Mouse (Mus musculus) limb, embryonic 10.5 days (tissue): ENCODE results near the gene 1700123O20Rik. TPM values are rescaled to one million over a fixed set of nuclear protein-coding genes. Genes with fewer than 3 reads are reported as not detected.

Source experiments
- DNase-seq: peaks from one replicate; pipeline ENCODE4 v3.0.0-alpha.2; 2017; ENCODE audit warnings: low spot score
- H3K27ac ChIP-seq: fragments of 300-500 bp; sonication (generic); 2 replicates; pipeline ENCODE4 v1.5.1; 2016; ENCODE audit warnings: mild to moderate bottlenecking
- H3K27me3 ChIP-seq: fragments of 300-500 bp; sonication (generic); 2 replicates; pipeline ENCODE4 v1.6.1; 2016; ENCODE audit warnings: low read depth, mild to moderate bottlenecking; ENCODE audit not compliant: poor library complexity, severe bottlenecking
- H3K36me3 ChIP-seq: fragments of 300-500 bp; sonication (generic); 2 replicates; pipeline ENCODE4 v1.6.1; 2016; ENCODE audit warnings: mild to moderate bottlenecking, moderate library complexity
- H3K4me1 ChIP-seq: fragments of 300-500 bp; sonication (generic); 2 replicates; pipeline ENCODE4 v1.6.1; 2016
- H3K4me3 ChIP-seq: fragments of 300-500 bp; sonication (generic); 2 replicates; pipeline ENCODE4 v1.5.1; 2016; ENCODE audit warnings: mild to moderate bottlenecking, moderate library complexity
- H3K9me3 ChIP-seq: fragments of 300-500 bp; sonication (generic); replicated peaks from 2 replicates; pipeline ENCODE4 v1.6.1; 2016; ENCODE audit warnings: mild to moderate bottlenecking
- WGBS: fragments of 180-500 bp; shearing (Covaris S2); methylation state at CpG from one replicate; pipeline ENCODE4 v1.1.7; 2016; 5-methylcytosine and 5-hydroxymethylcytosine counted together
- microRNA-seq: library from miRNA; unstranded; fragments of <30 nt; microRNA quantifications from one replicate; pipeline ENCODE4, GENCODE M21; 2017
- polyA plus RNA-seq: library from polyadenylated mRNA; unstranded; fragments of >200 nt; fragmentation: Nextera tagmentation; extraction: Ambion mirVana; gene quantifications from 2 replicates; pipeline ENCODE4 v1.2.1, GENCODE M21; 2016

Gene 1700123O20Rik
- polyA plus RNA-seq, 1 experiment from 2014 or later: 116 TPM

DNA sequence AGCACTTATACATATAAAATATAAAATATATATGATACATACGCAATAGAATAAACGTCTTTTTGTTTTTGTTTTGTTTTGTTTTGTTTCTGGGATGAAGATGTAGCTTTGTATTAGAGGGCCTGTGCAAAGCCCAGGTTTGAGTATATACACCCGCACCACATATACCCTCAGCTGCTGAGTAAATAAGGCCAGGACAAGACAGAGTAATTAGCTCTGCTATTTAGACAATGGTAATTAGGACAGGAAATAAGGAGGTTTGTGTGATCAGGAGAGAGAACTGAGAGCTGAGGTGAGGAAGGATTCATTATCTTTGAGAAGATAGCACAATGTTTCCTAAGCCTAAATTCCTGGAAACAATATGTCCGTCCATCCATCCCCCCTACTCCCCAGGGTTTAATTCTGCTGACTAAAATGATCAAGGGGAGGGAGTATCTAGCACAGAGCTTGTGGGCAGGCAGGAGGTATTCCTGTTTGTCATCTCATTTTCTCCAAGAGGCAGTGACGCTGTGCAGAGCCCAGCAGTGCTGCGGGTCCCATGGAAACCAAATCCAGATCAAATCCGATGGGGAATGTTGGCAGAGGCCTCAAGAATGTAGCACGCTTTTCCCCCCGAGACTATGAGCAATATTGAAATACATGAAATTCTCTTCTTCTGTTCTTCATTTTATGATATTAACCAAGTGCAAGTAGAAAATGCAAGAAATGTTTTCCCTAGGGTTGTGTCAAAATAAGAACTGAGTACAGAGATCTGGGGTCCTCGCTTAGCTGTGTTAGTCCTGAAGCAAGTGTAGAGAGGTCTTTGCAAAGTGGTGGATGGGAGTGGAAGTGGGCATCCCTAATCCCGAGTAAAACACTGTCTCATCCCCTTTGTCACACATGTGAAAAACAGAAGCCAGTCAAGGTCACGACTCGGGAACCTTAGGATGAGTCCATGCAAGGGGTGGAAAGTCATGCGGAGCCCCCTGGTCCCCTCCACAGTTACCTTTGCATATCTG, 50.8 kb downstream of the 1700123O20Rik start:
- WGBS: 73% methylated on average over 14 of the region's 14 CpGs
- no peak for DNase-seq

DNA sequence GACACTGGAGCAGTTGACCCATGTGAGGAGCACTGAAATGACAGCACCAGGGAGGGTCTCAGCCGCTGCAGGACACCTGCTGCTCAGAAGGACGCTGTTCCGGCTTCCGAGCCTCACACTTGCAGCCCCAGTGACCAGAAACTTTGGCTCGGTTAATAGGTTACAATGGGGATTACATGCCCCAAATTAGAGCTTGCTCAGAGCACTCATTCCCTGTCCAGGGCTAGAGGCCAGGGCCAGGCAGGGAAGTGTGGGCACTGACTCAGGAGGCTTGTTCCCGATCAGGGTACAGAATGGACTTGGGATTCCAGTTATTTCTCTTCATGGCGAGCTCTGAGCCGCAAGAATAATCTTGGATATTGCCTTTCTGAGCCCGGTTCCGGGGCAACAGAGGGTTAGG, 51.6 kb downstream of the 1700123O20Rik start:
- H3K27me3 ChIP-seq: no peaks in the 10 kb centered on the region
- H3K9me3 ChIP-seq: no peaks in the 10 kb centered on the region
- no peak overlapping the region for H3K4me3 ChIP-seq
- DNase-seq: no peak
- 83% methylated on average over 10 of the region's 10 CpGs for WGBS
- peaks cover 7% of the 10 kb centered on the region for H3K4me1 ChIP-seq
- H3K27ac ChIP-seq: no peak overlapping the region
- H3K36me3 ChIP-seq: no peaks in the 10 kb centered on the region

More for the DNA sequence above, 50.8 kb downstream of the 1700123O20Rik start:
- no peaks in the 10 kb centered on the region for H3K9me3 ChIP-seq
- no peak overlapping the region for H3K27ac ChIP-seq
- H3K4me1 ChIP-seq: no peaks in the 10 kb centered on the region
- H3K27me3 ChIP-seq: no peaks in the 10 kb centered on the region
- no peaks in the 10 kb centered on the region for H3K36me3 ChIP-seq
- H3K4me3 ChIP-seq: no peak overlapping the region

Small RNA genes within 50 kb of the gene (microRNA-seq; reads per million reads assigned to microRNA genes)
- not detected for gene Mir6948

Other genes starting within 250 kb of the 1700123O20Rik start
- 23.9 and 24.4 TPM in 2 replicates for gene Lrp10, start 222.1 kb upstream of the 1700123O20Rik start, polyA plus RNA-seq
- 3.6 and 5.3 TPM in 2 replicates for gene Rem2, start 210.1 kb upstream of the 1700123O20Rik start, polyA plus RNA-seq
- 131 and 156 TPM in 2 replicates for gene Prmt5, start 168.7 kb upstream of the 1700123O20Rik start, polyA plus RNA-seq
- gene Haus4, start 131.6 kb upstream of the 1700123O20Rik start, polyA plus RNA-seq: 57.5 and 63.0 TPM in 2 replicates
- gene Ajuba, start 108.7 kb upstream of the 1700123O20Rik start, polyA plus RNA-seq: 70.1 and 75.3 TPM in 2 replicates
- gene 4931414P19Rik, start 80.2 kb upstream of the 1700123O20Rik start, polyA plus RNA-seq: 11.1 and 13.5 TPM in 2 replicates
- gene Psmb5, start 68.2 kb upstream of the 1700123O20Rik start, polyA plus RNA-seq: 508 and 553 TPM in 2 replicates
- 0.13 and 0.14 TPM in 2 replicates for gene Psmb11, start 64.8 kb upstream of the 1700123O20Rik start, polyA plus RNA-seq
- not detected in 2 replicates for gene Gm17606, start 45.3 kb upstream of the 1700123O20Rik start, polyA plus RNA-seq
- gene Cdh24, start 44.9 kb upstream of the 1700123O20Rik start, polyA plus RNA-seq: 7.1 and 8.1 TPM in 2 replicates
- gene Acin1, start 715 bp downstream of the 1700123O20Rik start, polyA plus RNA-seq: 142 and 144 TPM in 2 replicates
- gene Gm29776, start 12.6 kb downstream of the 1700123O20Rik start, polyA plus RNA-seq: 0.10 and 0.16 TPM in 2 replicates
- gene Cebpe, start 26.0 kb downstream of the 1700123O20Rik start, polyA plus RNA-seq: not detected in 2 replicates
- gene Slc7a8, start 95.7 kb downstream of the 1700123O20Rik start, polyA plus RNA-seq: 0.50 and 0.77 TPM in 2 replicates
- gene Rnf212b, start 127.9 kb downstream of the 1700123O20Rik start, polyA plus RNA-seq: not detected in 2 replicates
- 17.8 and 22.6 TPM in 2 replicates for gene Homez, start 184.7 kb downstream of the 1700123O20Rik start, polyA plus RNA-seq
- 0.08 TPM in 1 of 2 replicates, not detected in the other for gene Ppp1r3e, start 191.3 kb downstream of the 1700123O20Rik start, polyA plus RNA-seq
- gene Bcl2l2, start 197.2 kb downstream of the 1700123O20Rik start, polyA plus RNA-seq: 1.7 and 2.2 TPM in 2 replicates
- 0.55 TPM in 1 of 2 replicates, not detected in the other for gene Gm20521, start 197.2 kb downstream of the 1700123O20Rik start, polyA plus RNA-seq
- 173 and 178 TPM in 2 replicates for gene Pabpn1, start 206.3 kb downstream of the 1700123O20Rik start, polyA plus RNA-seq
- gene Slc22a17, start 226.9 kb downstream of the 1700123O20Rik start, polyA plus RNA-seq: 31.2 and 52.7 TPM in 2 replicates
- gene Efs, start 239.9 kb downstream of the 1700123O20Rik start, polyA plus RNA-seq: 40.2 and 53.4 TPM in 2 replicates
- 0.14 TPM in 1 of 2 replicates, not detected in the other for gene Il25, start 246.5 kb downstream of the 1700123O20Rik start, polyA plus RNA-seq